Mouse (Mus musculus) retina, embryonic 14.5 days (tissue): ENCODE measurements at regions not wholly inside any gene's neighbourhood (a gene's known extent, or its start where the extent isn't known, plus 50 kb on each side); places are given as distances from the start of the nearest gene placed in this dataset.

Experiments used
- DNase-seq: peaks from one replicate; pipeline ENCODE4 v3.0.0-alpha.2; 2015; ENCODE audit warnings: low spot score

GRCm38 (mm10) chr2:46360049-46360712 is 1243.0 kb upstream of the Zeb2 start:
- DNase-seq, result no peak

DNA sequence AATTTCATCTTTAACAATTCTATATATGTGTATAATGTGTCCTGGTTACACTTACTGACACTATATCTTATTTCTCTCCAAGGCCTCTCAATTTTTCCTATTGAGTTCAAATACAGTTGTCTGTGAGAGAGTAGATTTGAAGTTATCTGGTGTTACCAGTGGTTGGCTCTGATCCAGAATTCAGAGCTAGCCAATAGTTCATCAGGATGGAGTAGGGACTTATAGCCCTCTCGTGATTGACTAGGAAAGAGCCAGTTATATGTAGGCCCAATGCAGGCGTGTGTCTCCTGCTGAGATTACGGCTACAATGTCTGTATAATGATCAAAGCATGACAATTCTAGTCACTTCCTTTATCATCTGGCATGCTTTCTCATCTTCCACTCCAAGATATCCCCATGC is 1241.0 kb upstream of the Zeb2 start:
- no peak for DNase-seq

- no peak for DNase-seq
Measured at GRCm38 (mm10) chr2:46356651-46357050, 1239.5 kb upstream of the Zeb2 start.

GRCm38 (mm10) chr2:46340694-46341093 is 1223.5 kb upstream of the Zeb2 start:
- DNase-seq, result no peak

DNA sequence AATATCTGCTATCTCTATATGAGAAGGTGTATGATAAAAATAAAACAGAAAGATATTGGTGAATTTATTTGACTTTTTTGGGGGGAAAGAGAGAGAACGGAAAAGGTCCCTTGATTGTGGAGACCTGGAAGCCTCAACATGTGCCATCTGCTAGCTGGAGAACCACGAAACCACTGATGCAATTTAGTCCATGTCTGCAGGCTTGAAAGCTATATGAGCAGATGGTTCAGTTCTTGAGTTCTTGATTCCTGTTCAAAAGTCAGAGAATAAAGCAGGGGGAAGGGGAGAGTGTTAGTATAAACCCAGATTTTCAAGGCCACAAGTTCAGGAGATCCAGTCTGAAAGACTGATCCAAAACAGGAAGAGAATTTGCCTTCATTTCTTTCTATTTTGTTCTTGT is 1199.5 kb upstream of the Zeb2 start:
- DNase-seq, result no peak

GRCm38 (mm10) chr2:46315243-46315642 is 1198.0 kb upstream of the Zeb2 start:
- DNase-seq, result no peak

DNA sequence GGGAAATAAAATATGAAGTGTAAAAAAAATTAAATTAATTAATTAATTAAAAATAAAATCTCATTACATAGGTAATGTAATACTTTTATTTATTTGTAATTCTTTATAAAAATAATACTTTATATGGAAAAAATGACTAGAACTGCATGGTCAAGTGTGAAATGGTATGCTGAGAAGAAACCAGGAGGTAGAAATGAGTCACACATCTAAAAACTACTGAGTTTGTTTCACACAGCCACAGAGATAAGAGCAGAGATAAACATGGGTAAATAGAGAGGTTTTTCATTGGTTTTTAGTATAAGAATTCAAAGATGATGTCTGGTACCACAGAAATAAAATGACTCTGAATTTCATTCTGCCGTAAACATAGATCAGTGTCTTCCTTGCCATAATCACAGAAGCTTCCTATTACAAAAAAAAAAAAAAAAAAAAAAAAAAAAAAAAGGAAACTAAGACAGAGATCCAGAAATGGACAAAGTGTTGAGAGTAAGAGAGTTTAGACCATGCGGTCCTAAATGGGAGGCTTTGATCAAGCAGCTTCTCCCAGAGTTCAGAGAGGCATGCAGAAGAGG is 1190.5 kb upstream of the Zeb2 start:
- no peak for DNase-seq

- DNase-seq, result no peak
Measured at GRCm38 (mm10) chr2:46302627-46303026, 1185.4 kb upstream of the Zeb2 start.

DNA sequence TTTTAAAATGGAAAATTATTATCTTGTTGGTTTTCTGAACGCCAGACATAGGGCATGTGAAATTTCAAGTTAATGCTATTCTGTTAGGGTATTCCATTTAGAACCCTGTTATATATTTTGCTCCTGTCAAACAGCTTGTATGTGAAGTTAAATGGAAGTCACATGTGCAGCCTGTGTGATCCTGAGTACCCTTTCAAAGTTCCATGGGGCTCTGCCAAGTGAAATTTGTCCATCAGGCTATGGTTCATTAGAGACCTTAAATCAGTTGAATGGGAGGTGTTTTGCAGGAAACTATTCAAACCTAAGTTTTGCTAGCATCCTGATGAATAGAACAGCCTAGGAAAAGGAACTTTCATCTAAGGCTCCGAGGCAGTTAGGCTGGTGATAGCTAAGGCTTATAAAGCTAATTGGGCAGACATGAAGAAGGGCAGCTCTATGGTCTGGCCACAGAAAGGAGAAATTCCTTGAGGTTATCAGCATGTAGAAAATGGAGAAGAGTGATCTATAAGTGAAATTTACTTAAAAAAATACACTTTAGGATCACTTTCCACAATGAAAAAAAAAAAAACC is 1180.2 kb upstream of the Zeb2 start:
- DNase-seq, result peak; percentile 21

- no peak for DNase-seq
Measured at GRCm38 (mm10) chr2:46283929-46284598, 1166.9 kb upstream of the Zeb2 start.

DNA sequence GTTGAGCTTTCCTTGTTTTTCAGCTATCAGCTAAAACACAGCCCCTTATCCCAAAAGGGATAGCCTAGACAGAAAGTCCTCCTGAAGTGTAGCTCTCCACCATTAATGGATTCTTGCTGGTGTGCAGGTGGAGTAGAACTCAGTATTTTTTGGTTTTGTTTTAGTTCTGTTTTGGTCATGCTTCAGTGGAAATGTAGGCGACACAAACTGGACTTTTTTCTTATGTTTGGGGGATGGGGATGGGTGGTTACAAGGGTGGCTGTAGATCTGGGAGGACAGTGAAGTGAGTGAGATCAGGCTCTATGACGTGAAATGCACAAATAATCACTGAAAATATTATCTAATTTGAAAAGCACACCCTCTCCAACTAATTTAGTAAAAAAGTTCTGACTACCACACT is 1163.6 kb upstream of the Zeb2 start:
- DNase-seq, result no peak

DNA sequence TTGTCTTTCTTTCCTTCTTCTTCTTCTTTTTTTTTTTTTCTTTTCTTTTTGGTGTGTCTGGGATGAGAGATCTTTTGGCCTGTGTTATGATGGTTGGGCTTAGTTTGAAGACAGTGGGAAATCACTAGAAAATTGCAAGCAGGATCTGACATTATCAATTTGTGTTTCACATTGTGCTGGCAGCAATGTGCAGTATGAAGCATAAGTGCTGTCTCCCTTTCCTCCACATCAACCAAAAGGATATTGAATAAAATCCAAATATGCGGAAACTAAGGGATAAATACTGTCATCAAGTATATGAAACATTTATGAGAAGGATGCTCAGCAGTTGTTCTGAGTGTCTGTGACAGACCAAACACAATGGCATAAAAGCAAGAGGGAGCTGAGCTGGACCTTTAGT is 1144.4 kb upstream of the Zeb2 start:
- no peak for DNase-seq

- no peak for DNase-seq
Measured at GRCm38 (mm10) chr2:46251562-46251961, 1134.4 kb upstream of the Zeb2 start.

DNA sequence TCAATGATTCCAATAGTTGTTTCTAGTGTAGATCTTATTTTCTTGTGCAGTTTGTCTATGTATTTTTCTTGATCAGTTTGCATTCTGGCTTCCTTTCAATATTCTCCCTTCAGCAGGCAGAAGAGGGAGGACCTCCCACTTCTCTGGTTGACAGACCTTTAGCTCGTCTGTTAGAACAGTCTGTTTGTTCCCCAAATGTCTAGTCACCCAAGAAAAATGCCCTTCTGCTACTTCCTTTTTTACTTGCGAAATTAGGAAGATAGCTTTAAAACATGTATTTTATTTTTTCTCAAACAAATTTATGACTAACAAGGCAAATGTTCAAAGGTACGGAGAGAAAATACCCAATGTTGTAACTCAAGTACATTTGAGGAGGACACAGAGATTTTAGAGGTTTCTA is 1128.5 kb upstream of the Zeb2 start:
- DNase-seq, result no peak

- no peak for DNase-seq
Measured at GRCm38 (mm10) chr2:46244697-46245096, 1127.5 kb upstream of the Zeb2 start.

DNA sequence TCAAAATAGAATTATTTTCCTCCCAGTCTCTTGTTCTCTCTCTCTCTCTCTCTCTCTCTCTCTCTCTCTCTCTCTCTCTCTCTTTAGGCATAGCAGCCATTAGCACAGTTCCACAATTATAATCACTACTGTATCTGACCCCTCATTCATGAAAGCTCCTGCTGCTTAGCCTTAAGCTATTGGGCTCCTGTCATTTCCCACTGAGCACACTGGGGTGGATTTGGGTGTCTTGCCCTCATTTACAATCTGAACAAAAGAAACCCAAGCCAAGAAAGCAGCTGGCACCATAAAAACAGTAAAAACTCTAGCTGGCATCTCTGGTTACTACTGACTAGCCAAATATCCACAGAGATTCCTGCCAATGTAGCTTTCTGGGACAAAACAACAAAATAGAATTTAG is 1125.6 kb upstream of the Zeb2 start:
- DNase-seq, result peak; percentile 54

DNA sequence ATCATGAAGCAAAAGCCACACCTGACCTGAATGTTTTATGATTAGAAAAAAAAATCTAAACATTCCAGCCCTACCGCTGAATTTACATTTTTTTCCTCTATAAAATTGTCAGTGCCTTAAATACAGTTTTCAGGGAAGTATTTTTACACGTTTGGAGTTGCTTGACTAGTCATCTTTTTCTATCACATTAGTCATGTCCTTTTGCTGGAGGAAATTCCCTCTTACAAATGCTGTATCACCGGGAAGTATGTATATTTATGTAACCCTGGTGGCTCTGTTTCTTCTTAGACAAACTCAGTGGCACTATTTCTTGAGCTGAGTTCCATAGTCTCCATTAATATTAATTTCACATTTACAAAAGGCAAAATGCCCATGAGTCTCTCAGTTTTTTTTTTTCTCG is 1122.7 kb upstream of the Zeb2 start:
- no peak for DNase-seq

- no peak for DNase-seq
Measured at GRCm38 (mm10) chr2:46230791-46231450, 1113.7 kb upstream of the Zeb2 start.

DNA sequence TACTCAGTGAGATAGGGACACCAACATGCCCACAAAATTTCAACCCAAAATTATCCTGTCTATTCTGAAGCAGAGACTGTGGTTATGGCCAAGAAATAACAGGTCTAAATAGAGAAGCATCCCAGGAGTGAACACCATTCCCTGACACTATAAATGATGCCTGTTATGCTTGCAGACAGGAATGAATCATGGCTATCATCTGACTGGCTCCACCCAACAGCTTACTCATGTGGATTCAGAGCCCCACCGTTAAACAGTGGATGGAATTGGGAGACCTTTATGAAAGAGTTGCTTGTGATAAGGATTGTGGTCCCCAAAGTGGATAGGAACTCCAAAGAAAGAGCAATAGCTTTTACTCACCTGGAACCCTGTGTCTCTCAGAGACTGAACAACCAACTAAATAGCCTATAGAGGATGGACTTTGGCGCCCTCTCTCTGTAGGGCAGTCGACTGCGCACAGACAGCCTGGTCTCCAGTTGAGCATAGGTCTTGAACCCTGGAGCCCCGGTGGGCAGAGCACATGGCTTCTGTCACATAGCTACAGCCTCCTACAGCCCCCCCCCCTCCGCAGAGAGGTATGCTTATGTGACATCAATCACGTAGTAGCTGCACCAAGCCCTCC is 1101.3 kb upstream of the Zeb2 start:
- DNase-seq, result no peak

DNA sequence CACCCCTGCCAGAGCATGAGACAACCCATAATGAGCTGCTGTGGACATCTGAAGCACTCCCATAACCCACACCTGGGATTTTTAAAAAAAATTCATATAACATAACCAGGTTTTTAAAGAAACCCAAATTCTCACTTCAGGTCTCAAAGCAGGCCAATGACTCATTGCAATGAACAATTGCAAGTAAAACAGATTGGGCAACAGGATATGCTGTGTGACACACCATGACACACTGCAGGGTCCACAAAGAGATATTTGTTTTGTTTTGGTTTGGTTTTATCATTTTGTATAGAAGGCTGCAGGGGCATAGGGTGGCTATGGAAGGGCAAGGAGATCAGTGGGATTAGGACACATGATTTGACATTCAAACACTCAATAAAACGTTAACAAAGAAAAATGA is 1082.1 kb upstream of the Zeb2 start:
- DNase-seq, result no peak

DNA sequence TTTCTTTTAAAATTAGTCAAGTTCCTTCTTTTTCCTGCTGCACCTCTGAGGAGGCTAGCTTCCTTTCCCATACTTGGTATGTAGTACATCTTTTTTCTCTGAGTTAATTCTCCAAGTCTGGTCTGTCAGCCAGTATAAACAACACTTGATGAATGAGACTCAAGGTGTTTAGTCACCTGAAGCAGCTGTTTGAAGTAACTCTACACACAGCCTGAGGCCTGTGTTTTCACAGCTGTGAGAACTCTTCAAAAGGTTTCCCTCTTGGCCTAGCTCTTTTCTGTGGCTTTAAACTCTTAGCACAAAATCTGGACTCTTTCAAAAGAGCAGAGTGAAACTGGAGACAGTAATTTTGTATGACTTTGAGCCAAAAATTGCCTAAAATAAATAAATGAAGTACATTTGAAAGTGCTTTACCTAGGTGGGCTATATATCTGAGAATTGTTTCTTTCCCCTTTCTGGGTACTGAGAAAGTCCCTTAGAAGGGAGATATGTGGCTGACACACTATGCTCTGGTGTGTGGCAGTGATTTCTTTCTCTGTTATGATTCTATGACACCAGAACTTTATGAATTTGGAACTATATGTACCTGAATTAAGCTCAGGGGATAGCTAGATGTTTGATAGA is 1070.2 kb upstream of the Zeb2 start:
- no peak for DNase-seq

- DNase-seq, result no peak
Measured at GRCm38 (mm10) chr2:46183241-46183640, 1066.0 kb upstream of the Zeb2 start.
